Mouse (Mus musculus) left cerebral cortex, adult 18-20 months (tissue): ENCODE data around the gene Slc4a1. TPM values are rescaled to one million over a fixed set of nuclear protein-coding genes. Genes with fewer than 3 reads are reported as not detected.
"Not testable (repeated sequence)": the region's sequence is repeated elsewhere in the genome, so short reads cannot be mapped to it uniquely, and the experiment has no call there.

Experiments used
- DNase-seq, 2 experiments: peaks; one replicate each; pipeline ENCODE4 v3.0.0; 2021 to 2022; ENCODE audit warnings: low spot score in 2 of 2, mixed read lengths in 1 of 2
- total RNA-seq, 2 experiments: library from RNA; stranded (reverse); gene quantifications; 2 replicates each; pipeline ENCODE4 v1.2.3; 2021

Gene Slc4a1
- total RNA-seq, 2 experiments from 2014 or later = 0.09 to 0.19 TPM

DNA sequence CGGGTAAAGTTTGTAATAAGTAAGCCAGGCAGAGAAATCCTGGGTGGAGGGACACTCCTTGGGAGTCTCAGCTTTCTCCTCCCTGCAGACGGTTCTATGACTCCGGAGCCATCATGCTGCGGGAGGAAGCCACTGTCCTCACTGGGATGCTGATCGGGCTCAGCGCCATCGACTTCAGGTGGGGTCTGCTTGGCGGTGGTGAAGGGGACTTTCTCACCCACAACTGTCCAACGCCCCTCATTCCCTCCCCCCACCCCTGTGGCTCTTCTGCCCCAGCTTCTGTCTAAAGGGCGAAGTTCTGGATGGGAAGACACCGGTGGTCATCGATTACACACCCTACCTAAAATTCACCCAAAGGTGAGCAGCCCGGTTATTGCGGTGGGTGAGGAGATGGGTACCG, 33.1 kb upstream of the Slc4a1 start:
- no peak for DNase-seq

DNA sequence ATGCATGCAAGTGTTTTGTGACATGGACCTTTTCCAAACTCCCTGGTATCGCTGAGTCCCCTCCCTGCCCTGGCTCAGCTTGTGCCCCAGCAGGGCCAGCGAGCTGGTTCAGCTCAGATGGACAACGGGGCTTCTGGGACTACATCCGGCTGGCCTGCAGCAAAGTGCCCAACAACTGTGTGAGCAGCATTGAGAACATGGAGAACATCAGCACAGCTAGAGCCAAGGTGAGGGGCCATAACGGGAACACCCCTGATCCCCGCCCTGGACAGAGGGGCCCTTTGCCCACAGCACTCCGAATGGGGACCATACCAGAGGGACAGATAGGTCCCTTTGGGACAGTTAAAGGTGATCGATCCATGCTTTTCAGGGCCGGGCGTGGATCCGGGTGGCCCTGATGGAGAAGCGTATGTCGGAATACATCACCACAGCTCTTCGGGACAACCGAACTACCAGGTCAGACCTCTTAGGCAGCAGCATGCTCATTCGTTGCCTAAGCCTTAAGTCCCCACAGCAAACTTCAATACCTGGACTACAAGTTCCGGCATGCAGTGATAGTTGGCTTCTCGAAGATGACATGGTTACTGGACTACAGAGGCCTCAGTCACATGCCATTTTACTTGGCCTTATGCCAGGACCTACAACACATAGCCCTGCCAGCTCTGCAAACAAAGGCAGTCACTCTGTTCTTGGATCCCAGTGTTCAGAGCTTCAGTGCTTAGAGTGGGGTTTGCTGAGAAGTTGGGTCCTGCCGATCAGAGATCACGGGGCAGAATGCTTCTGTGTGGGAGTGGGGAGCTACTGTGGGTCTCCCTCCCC, 32.2 kb upstream of the Slc4a1 start:
- DNase-seq = peak in 1 of 2 experiments; percentile 37

GRCm38 (mm10) chr11:102396671-102397141, 30.7 kb upstream of the Slc4a1 start:
- DNase-seq = peak; percentile 70 to 81

GRCm38 (mm10) chr11:102396263-102396662, 30.3 kb upstream of the Slc4a1 start:
- DNase-seq = no peak

DNA sequence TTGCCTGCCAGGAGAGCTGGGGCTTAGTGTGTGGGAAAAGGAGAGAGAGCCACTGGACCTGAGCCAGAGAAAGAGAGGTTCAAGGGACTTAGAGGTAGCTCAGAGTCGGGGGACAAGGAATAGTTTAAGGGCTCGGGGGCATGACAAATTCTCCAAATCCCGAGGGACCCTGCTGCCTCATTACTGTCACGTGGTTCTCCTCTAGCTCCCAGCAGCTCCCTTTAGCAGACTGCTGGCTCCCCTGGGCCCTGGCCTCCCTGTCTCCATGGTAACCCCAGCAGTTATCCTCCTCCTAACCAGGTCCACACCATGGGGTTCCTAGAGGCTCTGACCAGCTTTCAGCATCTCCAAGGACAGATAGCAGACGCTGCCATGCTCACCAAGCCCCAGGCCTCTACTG, 29.2 kb upstream of the Slc4a1 start:
- peak in 1 of 2 experiments; percentile 26 for DNase-seq

DNA sequence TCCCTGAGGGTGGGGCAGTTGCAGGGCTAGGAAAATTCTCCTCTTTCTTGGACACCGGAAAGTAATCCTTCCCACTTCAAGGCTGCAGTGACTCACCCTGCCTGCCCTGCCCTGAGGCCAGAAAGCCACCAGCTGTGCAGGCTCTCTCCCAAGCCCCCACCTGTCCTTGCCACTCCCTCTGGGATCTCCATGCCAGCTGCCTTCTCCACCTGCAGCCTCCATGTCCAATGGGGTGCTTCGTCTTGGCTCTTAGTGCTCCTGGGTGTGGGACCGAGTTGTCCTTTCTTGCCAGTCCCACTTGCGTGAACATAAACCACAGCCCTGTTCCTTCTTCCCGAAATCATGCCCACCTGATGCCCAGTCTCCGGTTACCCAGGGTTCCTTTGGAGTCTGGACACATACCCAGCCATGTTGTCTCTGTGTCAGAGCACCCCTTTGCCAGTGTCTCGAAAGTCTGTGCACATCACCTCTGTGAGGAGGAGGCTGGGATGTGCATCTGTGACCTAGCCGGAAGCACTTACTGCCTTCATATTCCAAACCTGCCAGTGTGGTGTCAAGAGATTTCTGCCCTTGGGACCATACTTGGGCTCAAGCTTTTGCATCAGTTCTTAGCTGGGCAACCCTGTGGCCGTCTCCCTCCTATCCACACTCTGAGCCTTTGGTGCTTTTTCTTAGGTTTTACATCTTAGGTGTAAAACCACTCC, 28.6 kb upstream of the Slc4a1 start:
- peak in 1 of 2 experiments; percentile 17 for DNase-seq

- DNase-seq = peak in 1 of 2 experiments; percentile 51
Measured at GRCm38 (mm10) chr11:102393719-102394420, 27.9 kb upstream of the Slc4a1 start.

- peak; percentile 95 to 97 for DNase-seq
Measured at GRCm38 (mm10) chr11:102393238-102393634, 27.2 kb upstream of the Slc4a1 start, which contains the start of gene Rundc3a. Gene Rundc3a, plus strand, starts transcription at chr11:102393403.

- DNase-seq = no peak
Measured at GRCm38 (mm10) chr11:102392441-102393237, 26.6 kb upstream of the Slc4a1 start.

DNA sequence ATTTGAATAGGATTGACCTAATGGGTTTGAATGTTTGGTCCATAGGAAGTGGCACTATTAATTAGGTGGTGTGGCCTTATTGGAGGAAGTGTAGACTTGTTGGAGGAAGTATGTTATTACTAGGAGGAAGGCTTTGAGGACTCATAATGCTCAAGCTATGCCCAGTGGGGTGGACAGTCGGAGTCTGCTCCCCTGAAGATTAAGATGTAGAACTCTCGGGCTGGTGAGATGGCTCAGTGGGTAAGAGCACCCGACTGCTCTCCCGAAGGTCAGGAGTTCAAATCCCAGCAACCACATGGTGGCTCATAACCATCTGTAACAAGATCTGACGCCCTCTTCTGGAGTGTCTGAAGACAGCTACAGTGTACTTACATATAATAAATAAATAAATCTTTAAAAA, 23.4 kb upstream of the Slc4a1 start:
- DNase-seq = not testable (repeated sequence)

DNA sequence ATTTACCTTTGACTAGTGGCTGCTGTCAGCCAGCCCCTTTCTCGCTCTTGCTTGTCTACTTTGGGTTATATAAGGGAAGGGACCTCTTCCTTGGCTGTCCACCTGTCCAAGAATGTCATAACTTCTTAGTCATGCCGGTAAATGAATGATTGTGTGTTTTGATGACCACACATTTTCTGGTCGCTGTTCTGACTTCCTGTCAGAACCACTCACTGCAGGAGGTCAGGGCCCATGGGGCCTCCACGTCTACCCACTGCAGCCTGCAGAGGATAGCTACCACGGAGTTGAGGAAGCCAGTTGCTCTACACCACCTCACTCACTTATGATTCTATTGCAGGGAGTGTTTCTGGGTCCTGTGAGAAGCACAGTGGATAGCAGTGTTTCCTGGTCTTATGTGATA, 20.1 kb upstream of the Slc4a1 start:
- no peak for DNase-seq

DNA sequence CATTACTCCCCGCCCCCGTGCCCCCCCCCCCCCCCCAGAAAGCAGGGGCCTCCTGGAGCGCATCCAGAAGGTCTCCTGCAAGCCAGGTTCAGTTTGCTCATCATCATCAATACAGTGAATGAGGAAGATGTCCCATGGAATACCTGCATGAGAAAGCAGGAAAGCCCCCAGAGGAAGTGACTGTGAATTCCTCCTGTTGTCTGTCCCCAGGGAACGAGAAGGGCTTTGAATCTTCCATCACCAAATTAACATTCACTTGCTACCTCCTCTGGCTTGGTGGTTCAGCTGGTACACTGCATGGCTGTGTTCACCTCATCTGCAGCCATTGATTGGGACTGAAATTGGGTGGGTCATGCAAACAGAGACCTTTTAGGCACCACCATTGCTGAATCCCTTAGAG, 19.1 kb upstream of the Slc4a1 start:
- DNase-seq = no peak

- peak; percentile 52 to 63 for DNase-seq
Measured at GRCm38 (mm10) chr11:102384418-102384817, 18.4 kb upstream of the Slc4a1 start.

DNA sequence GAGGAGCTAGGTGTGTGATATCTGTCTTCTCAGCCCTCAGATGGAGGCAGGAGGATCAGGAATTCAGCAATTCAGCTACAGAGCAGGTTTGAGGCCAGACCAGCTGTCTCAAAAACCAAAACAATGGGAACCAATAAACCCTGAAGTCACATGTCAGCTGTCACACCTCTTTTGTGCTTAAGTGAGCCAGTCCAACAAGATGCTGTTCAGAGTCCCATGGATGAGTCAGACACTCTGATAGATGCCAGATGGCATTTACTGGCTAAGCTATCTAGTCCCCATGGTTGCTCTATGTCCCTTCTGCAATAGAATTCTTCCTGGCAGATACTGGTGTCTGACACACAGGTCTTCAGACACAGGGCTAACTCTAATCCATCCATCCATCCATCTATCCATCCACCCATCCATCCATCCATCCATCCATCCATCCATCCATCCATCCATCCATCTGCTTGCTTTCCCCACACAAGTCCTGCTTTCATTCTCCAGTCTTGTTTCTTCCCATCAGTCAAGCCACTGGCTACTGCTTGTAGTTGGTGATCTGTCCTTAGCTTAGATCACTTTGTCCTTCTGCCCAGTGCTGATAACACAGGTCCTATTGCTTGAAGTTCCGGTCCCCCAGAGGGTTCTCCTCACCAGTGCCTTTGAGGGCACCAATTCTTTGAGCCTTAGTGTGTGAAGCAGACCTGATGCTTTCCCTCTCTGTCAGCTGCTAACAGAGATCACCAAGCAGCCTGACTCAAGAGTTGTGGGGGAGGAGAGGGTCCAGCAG, 17.5 kb upstream of the Slc4a1 start:
- peak in 1 of 2 experiments; percentile 5 for DNase-seq

DNA sequence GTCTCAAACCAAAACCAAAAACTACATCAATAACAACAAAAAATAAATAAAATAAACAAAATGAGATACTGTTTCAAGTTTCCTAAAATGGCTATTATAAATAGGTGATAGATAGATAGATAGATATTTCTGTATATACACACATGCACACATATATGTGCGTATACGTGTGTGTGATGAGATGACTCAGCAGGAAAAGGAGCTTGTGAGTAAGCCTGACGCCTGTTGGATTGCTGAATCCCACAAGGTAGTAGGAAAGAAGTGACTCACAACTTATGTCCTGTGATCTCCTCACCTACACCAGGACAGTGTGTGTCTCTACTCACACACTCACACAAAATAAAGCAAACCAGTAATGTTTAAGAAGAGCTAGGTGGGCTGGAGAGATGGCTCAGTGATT, 16.8 kb upstream of the Slc4a1 start:
- DNase-seq = no peak

DNA sequence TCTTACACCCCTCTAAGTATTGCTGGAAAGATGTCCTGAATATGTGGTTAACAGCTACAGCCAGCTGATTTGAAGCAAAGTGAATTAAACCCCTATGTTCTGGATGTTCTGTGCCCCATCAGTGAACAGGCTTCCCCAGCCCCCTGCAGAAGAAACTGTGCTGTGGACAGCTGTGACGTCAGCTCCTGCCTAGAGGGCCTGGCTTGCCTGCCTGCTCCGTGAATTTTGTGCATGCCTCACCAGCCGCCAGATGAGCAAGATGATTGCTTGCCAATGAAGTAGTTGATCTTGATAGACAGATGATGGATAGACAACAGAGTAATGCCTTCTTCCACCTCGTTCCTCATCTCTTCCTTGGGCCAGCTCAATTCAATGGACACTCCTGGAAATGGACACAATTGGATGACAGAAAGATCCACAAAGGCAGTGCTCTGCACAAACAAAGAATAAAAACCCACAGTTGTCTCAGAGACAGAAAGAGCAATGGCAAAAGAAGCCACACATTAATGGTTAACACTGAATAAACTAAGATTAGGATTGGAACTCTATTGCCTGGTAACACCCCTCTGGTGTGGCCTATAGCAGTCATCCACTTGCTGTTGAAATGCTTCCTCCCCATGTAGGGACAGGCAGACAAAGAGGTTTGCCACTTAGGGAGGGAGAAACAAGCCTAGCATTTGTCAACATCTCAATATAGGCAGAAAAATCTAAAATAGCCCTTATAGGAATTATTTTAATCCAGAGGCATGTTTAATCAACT, 15.5 kb upstream of the Slc4a1 start:
- no peak for DNase-seq

- no peak for DNase-seq
Measured at GRCm38 (mm10) chr11:102380091-102380490, 14.1 kb upstream of the Slc4a1 start.

DNA sequence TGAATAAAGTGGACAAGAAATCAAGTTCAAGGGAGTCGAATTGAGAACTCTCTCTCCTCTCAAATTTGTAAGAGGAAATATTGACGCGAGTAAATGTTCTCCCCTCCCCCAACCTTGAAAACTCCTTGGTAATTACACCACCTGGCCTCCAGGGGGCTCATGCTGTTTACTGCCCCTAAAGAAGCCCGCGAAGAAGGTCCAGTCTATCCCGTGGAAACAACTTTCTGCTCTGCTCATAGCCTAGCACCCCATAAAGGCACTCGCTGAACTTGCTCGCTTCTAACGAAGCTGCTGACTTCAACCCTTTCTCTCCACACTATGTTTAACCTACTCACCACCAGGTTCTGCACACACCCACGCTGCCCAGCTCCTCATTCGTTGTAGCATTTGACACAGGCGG, 11.2 kb upstream of the Slc4a1 start:
- no peak for DNase-seq

DNA sequence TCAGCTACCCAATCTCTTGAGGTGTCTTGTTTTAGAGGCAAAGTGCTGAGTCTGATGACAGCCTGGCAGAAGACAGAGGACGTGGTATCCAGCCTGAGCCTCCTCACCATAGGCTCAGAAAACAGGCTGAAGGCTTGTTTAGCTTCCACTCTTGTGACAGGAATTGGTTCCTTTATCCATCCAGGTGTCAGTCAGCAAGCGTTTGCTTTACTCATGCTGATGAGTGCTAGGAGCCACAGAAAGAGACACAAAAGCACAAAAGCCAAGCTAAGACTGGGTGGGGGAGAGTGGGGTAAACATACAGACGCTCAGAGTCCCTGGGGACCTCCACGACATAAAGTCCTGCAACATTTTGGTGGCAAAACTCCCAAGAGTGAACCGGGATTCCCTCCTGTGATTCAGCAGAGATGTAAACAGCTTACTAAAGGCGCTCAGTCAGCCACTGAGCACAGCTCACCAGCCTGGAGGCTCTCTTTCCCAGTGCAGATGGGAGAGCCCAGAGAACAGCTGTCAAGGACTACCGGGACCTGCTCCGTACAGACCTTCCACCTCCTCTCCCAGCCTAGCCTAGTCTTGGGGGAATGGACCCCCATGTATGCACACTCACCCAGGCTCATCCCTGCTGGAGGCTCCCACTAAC, 10.3 kb upstream of the Slc4a1 start:
- DNase-seq = no peak
